Mouse (Mus musculus) 416B (cell line): ENCODE measurements around the gene H2-T3.
A peak's percentile ranks its signal among the peaks of the same experiment; 100 is the strongest.
"Not testable (repeated sequence)": the region's sequence is repeated elsewhere in the genome, so short reads cannot be mapped to it uniquely, and the experiment has no call there.

Experiments used
- DNase-seq: peaks from one replicate; pipeline ENCODE4 v3.0.0; 2011; ENCODE audit warnings: low read depth

Gene H2-T3

DNA sequence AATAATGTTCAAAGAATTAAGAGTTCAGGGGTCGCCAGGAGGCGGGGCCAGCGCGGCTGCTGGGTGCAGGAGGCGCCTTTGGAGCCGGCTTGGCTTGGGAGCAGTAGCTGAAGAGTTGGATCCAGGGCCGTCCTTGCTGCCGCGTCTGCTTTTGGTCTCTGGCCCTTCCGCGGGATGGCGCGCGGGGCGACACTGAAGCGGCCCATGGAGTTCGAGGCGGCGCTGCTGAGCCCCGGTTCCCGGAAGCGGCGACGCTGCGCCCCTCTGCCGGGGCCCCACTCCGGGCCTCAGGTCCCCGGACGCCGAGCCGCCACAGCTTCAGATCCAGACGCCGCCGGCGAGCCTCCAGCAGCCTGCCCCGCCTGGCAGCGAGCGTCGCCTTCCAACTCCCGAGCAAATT, 11.1 kb downstream of the H2-T3 start:
- not testable (repeated sequence) for DNase-seq

DNA sequence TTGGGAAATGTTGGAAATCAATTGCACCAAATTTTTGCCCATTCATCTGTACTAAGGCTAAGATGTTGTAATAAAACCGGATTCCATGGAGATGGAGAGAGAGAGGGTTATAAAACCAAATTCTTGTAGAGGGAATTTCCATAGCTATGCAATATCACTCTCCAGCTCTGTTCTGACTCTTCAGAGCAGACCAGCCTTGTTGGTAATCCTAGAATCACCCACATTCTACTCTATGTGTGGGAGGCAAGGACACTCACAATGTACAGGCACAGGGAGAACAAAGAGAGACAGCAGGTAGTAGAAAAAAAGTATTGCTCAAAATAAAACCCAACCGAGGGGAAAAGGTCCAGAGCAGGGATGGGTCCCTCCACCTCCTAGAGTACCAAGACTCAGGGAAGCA, 14.0 kb downstream of the H2-T3 start:
- not testable (repeated sequence) for DNase-seq

DNA sequence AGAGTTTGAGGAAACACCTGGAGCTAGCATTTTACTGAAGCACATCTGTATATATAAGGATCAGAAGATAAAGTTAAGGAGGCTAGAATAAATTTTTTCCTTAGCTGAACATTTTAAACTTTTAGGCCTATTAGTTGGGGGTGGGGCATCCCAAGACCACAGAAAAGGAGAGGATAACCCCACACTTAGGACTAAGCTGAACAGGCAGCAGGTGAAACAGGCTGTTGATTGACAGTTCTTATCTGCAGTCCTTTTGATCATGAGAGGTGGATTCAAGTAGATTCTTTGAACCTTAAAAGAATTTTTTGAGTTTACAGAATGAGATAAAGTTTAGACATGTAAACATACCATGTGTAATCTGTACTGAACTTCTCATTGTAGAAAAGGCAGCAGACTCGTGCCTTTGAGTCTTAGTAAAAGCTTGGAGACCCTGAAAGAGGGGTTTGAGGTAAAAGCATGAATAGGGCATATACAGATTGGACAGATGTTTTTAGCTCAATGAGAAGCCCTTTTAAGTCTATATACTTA, 19.7 kb downstream of the H2-T3 start:
- DNase-seq, result no peak

- DNase-seq, result peak; percentile 25
Observed at GRCm38 (mm10) chr17:36169753-36170152, 20.3 kb downstream of the H2-T3 start.

GRCm38 (mm10) chr17:36169094-36169493, 21.0 kb downstream of the H2-T3 start:
- not testable (repeated sequence) for DNase-seq

DNA sequence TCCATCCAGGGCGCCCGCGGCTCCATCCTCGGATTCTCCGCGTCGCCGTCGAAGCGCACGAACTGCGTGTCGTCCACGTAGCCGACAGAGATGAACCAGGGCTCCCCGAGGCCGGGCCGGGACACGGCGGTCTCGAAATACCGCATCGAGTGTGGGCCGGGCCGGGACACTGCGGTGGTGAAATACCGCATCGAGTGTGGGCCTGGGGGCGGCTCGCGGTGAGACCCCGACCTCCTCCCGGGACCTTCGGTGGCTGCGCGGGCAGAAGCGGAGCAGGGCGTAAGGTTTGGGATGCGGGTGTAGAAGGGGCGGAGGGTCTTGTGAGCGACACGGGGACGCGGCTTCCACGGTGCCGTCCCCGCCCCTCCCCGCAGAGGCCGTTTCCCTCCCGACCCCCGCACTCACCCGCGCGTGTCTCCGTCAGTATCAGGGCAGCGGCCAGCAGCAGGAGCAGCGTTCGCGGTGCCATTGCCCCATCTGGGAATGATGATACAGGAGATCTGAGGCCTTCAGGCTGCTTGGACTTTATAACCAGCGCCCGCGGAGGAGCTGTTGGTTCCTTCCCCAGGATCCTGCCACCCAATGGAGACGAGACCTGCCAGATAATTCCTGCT, 21.9 kb downstream of the H2-T3 start, which contains the start of gene Gm8909:
Gene Gm8909 (minus strand): TSS at position 499 of the 614 bp plus-strand sequence.
- DNase-seq, result no peak

DNA sequence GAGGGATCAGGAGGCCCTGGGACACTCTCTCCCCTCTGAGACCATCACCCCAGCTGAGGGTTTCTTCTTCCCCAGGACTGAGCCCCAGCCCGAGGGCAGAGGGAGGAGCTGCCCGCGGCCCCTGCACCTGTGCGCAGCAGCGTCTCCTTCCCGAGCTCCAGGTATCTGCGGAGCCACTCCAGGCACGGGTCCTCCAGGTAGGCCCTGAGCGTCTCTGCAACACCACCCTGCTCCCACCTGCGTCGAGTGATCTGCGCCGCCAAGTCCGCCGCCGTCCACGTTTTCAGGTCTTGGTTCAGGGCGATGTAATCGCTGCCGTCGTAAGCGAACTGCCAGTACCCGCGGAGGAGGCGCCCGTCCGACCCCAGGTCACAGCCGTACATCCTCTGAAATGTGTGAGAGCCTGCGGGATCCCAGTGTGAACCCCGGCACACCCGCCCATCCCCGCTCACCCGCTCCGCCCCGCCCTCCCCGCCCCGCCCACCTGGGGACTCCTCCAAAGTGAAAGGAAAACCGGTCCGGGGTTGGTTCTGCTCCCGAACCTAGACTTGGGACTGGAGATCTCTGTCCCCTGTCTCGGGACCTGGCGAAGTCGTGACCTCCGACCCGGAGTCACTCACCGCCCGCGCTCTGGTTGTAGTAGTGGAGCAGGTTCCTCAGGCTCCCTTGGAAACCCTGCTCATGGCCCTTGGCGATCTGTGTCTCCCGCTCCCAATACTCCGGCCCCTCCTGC, 22.6 kb downstream of the H2-T3 start:
- DNase-seq, result peak; percentile 14

GRCm38 (mm10) chr17:36166901-36167300, 23.2 kb downstream of the H2-T3 start:
- DNase-seq, result not testable (repeated sequence)

- no peak for DNase-seq
Observed at GRCm38 (mm10) chr17:36161129-36162051, 28.7 kb downstream of the H2-T3 start.

DNA sequence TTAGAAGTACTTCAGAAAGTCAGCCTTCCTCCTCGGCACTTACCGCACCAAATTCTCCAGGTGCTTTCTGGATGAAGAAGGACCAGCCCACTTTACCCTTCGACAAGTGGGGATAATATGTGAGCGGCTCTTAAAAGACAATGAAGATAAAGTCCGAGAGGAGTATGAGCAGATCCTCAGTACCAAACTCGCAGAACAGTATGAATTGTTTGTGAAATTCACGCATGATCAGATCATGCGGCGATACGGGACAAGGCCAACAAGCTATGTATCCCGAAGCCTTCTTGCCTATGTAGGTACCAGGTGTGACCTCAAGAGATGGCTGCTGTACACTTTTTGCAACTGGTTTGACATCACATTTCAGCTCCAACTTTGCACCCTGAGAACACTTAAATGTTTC, 31.8 kb downstream of the H2-T3 start:
- not testable (repeated sequence) for DNase-seq

- not testable (repeated sequence) for DNase-seq
Observed at GRCm38 (mm10) chr17:36157782-36158181, 32.3 kb downstream of the H2-T3 start.

- peak; percentile 54 for DNase-seq
Observed at GRCm38 (mm10) chr17:36154271-36155149, 35.6 kb downstream of the H2-T3 start.

- peak; percentile 53 for DNase-seq
Observed at GRCm38 (mm10) chr17:36151200-36151599, 38.9 kb downstream of the H2-T3 start.

GRCm38 (mm10) chr17:36148468-36148867, 41.6 kb downstream of the H2-T3 start:
- DNase-seq, result not testable (repeated sequence)

GRCm38 (mm10) chr17:36146937-36147336, 43.1 kb downstream of the H2-T3 start:
- DNase-seq, result not testable (repeated sequence)

- DNase-seq, result not testable (repeated sequence)
Observed at GRCm38 (mm10) chr17:36145861-36146156, 44.3 kb downstream of the H2-T3 start.

- peak; percentile 42 for DNase-seq
Observed at GRCm38 (mm10) chr17:36145111-36145860, 44.8 kb downstream of the H2-T3 start.

- not testable (repeated sequence) for DNase-seq
Observed at GRCm38 (mm10) chr17:36136299-36136848, 53.7 kb downstream of the H2-T3 start.
